Mouse (Mus musculus): ENCODE data around the gene Gm12248.

DNA sequence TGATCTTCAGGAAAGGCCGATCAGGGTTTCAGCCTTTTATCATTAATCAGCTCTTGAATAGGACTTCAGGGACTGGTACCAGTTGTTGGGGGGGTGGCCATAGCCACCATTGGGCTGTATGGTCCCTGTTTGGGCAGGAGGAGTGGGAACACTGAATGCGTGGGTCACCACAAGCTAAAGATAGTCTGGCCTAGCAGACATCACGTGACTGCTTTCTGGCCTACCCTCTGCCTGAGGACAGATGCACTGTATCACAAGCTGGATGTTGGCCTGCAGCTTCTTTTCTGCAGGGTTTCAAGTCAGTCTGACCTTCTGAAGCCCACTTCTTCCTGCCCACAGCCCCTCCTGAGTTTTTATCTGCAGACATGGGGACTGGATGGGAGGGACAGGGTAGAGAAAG, 59.3 kb downstream of the Gm12248 start:
- no peak for TF ChIP-seq CTCF (IDR thresholded peaks at IDR 0.05; ENCODE audit: insufficient read depth, low read length)
- no peak for TF ChIP-seq POLR2A (IDR thresholded peaks at IDR 0.05; ENCODE audit: borderline replicate concordance, extremely low read depth, low read depth, low read length)

All from lung, adult 2 months (tissue).